Comparison of ENCODE assay signal across 10 mouse cellular contexts in genomic region chr9:80303518-80303917, GRCm38 (mm10).
DNase-seq lines count a peak whose midpoint lies in the region; ATAC-seq and TF ChIP-seq lines count a peak whose summit lies in the region.
"Had no signal": no experiment of that assay in that cellular context is flagged by ENCODE, and none has a peak within 500 bp of the region (broad histone marks: within the 10 kb centered on the region; RNA-seq: fewer than 3 reads in every experiment).

No protein-coding gene starts in this region.

- TF ChIP-seq EP300 in CH12.LX (IDR thresholded peaks at IDR 0.05; ENCODE audit: low read length), result no peak

- no peaks in the 10 kb centered on the region for H3K9me3 ChIP-seq in hindbrain, embryonic 11.5 days (ENCODE audit: control insufficient read depth, low read length)
- H3K9me3 ChIP-seq in hindbrain, embryonic 10.5 days, result no peaks in the 10 kb centered on the region
- no peaks in the 10 kb centered on the region for H3K9me3 ChIP-seq in CH12.LX (replicated peaks; ENCODE audit: low read length)
- no peaks in the 10 kb centered on the region for H3K9me3 ChIP-seq in intestine, embryonic 16.5 days (ENCODE audit: control insufficient read depth, low read length)
- H3K9me3 ChIP-seq: embryonic facial prominence, embryonic 12.5 days; heart, embryonic 10.5 days had no signal

- TF ChIP-seq CTCF in CH12.LX (conservative IDR thresholded peaks at IDR 0.05 in 1 of 2, IDR thresholded peaks at IDR 0.05 in 1 of 2; ENCODE audit: low read depth in 2 of 2, low read length in 2 of 2), result peak; percentile 31 to 68

- no peak overlapping the region for H3K4me3 ChIP-seq in hindbrain, embryonic 11.5 days (ENCODE audit: low read depth, low read length)
- H3K4me3 ChIP-seq in hindbrain, embryonic 10.5 days, result no peak overlapping the region
- no peak overlapping the region for H3K4me3 ChIP-seq in CH12.LX (replicated peaks in 1 of 3; ENCODE audit: low read depth in 2 of 3, low read length in 2 of 3, poor library complexity in 1 of 3)
- no peak overlapping the region for H3K4me3 ChIP-seq in intestine, embryonic 16.5 days (ENCODE audit: low read length)
- H3K4me3 ChIP-seq: embryonic facial prominence, embryonic 12.5 days; heart, embryonic 10.5 days had no signal

- DNase-seq in hindbrain, embryonic 11.5 days (ENCODE audit: low spot score), result peak; percentile 22
- no peak for DNase-seq in hindbrain, embryonic 10.5 days (ENCODE audit: low spot score)
- DNase-seq in B cell, adult 2 months, result peak; percentile 29 to 47
- DNase-seq in CH12.LX (ENCODE audit: extremely low read depth), result peak; percentile 41
- DNase-seq in left cerebral cortex, adult 11 months (ENCODE audit: low spot score), result no peak

- no peaks in the 10 kb centered on the region for H3K27me3 ChIP-seq in hindbrain, embryonic 11.5 days (ENCODE audit: control insufficient read depth, insufficient read depth, low read length)
- H3K27me3 ChIP-seq in hindbrain, embryonic 10.5 days (ENCODE audit: insufficient read depth, poor library complexity, severe bottlenecking), result no peaks in the 10 kb centered on the region
- no peaks in the 10 kb centered on the region for H3K27me3 ChIP-seq in CH12.LX (replicated peaks)
- H3K27me3 ChIP-seq in intestine, embryonic 16.5 days (replicated peaks; ENCODE audit: control insufficient read depth, insufficient read depth, low read length), result no peaks in the 10 kb centered on the region
- H3K27me3 ChIP-seq: embryonic facial prominence, embryonic 12.5 days had no signal

- ATAC-seq in hindbrain, embryonic 11.5 days (ENCODE audit: low FRiP score), result peak; percentile 45; the same call in 1 of the 2 replicates
- peak; percentile 50 for ATAC-seq in granulocyte monocyte progenitor cell, adult 5-6 weeks (replicated peaks; ENCODE audit: poor library complexity, severe bottlenecking)
- no peak for ATAC-seq in monocyte, adult 5-6 weeks (replicated peaks; ENCODE audit: insufficient number of reproducible peaks, low FRiP score, low TSS enrichment, poor library complexity, severe bottlenecking)
- no peak for ATAC-seq in intestine, embryonic 16.5 days

- in situ Hi-C loops in CH12.LX (cut with MboI; ENCODE audit: low pct_ligation_motif_present, low pct_unique_long_range_greater_than_20kb, low sequenced_read_pairs), result loop anchor here (25.0 kb wide), 1 partner anchor 1334 kb away; the partner anchor contains the start of gene Htr1b

- H3K36me3 ChIP-seq in hindbrain, embryonic 11.5 days (ENCODE audit: control insufficient read depth, insufficient read depth, low read length), result no peaks in the 10 kb centered on the region
- H3K36me3 ChIP-seq in hindbrain, embryonic 10.5 days, result no peaks in the 10 kb centered on the region
- peaks cover 0 to 45% of the 10 kb centered on the region in 2 experiments for H3K36me3 ChIP-seq in CH12.LX (replicated peaks in 1 of 2; ENCODE audit: control insufficient read depth in 1 of 2, insufficient read depth in 1 of 2, low read length in 1 of 2)
- H3K36me3 ChIP-seq in intestine, embryonic 16.5 days (ENCODE audit: control insufficient read depth, insufficient read depth, low read length), result no peaks in the 10 kb centered on the region
- H3K36me3 ChIP-seq: embryonic facial prominence, embryonic 12.5 days had no signal

- H3K79me2 ChIP-seq in CH12.LX (replicated peaks; ENCODE audit: control insufficient read depth, extremely low read depth, insufficient read depth, poor library complexity, severe bottlenecking), result no peaks in the 10 kb centered on the region

- peak; percentile 47 for TF ChIP-seq RAD21 in CH12.LX (IDR thresholded peaks at IDR 0.05; ENCODE audit: low read depth, low read length)

- no peaks in the 10 kb centered on the region for H3K4me1 ChIP-seq in hindbrain, embryonic 11.5 days (replicated peaks; ENCODE audit: control insufficient read depth, insufficient read depth, low read length)
- H3K4me1 ChIP-seq in hindbrain, embryonic 10.5 days (replicated peaks), result peaks cover 4% of the 10 kb centered on the region; the same call in 1 of the 2 replicates
- peaks cover 0 to 5% of the 10 kb centered on the region in 2 experiments; a peak in 1 of 4 replicates for H3K4me1 ChIP-seq in CH12.LX (ENCODE audit: control insufficient read depth in 1 of 2, insufficient read depth in 2 of 2)
- H3K4me1 ChIP-seq in intestine, embryonic 16.5 days (ENCODE audit: control insufficient read depth, insufficient read depth, low read length), result no peaks in the 10 kb centered on the region
- H3K4me1 ChIP-seq: heart, embryonic 10.5 days had no signal

- dilution Hi-C loops in CH12.LX (cut with MboI; ENCODE audit: extremely low pct_ligation_motif_present, extremely low pct_unique_long_range_greater_than_20kb, low sequenced_read_pairs), result no loop called here

- no peak overlapping the region for H3K4me2 ChIP-seq in hindbrain, embryonic 11.5 days (replicated peaks; ENCODE audit: low read depth, low read length)
- H3K4me2 ChIP-seq in CH12.LX (ENCODE audit: insufficient read depth, low read depth, poor library complexity, severe bottlenecking), result no peak overlapping the region
- H3K4me2 ChIP-seq in intestine, embryonic 16.5 days (ENCODE audit: low read depth, low read length), result no peak overlapping the region
- H3K4me2 ChIP-seq: embryonic facial prominence, embryonic 12.5 days had no signal

- 77% methylated on average over 4 of the region's 4 CpGs for WGBS in hindbrain, embryonic 11.5 days
- WGBS in hindbrain, embryonic 10.5 days, result 75% methylated on average over 4 of the region's 4 CpGs
- 70% methylated on average over 4 of the region's 4 CpGs for WGBS in intestine, embryonic 16.5 days

- H3K27ac ChIP-seq in hindbrain, embryonic 11.5 days (ENCODE audit: low read depth, low read length), result no peak overlapping the region
- no peak overlapping the region for H3K27ac ChIP-seq in hindbrain, embryonic 10.5 days
- no peak overlapping the region for H3K27ac ChIP-seq in CH12.LX (ENCODE audit: insufficient read depth, low read depth)
- H3K27ac ChIP-seq in intestine, embryonic 16.5 days (ENCODE audit: low read length), result no peak overlapping the region
- H3K27ac ChIP-seq: embryonic facial prominence, embryonic 12.5 days; heart, embryonic 10.5 days had no signal

- TF ChIP-seq POLR2A in CH12.LX (IDR thresholded peaks at IDR 0.05; ENCODE audit: low read depth, low read length), result no peak

- no peak overlapping the region for H3K9ac ChIP-seq in hindbrain, embryonic 11.5 days (ENCODE audit: low read depth, low read length)
- no peak overlapping the region for H3K9ac ChIP-seq in CH12.LX (ENCODE audit: insufficient read depth, low read depth)
- no peak overlapping the region for H3K9ac ChIP-seq in intestine, embryonic 16.5 days (ENCODE audit: low read depth, low read length)
- H3K9ac ChIP-seq: embryonic facial prominence, embryonic 12.5 days had no signal

TF ChIP-seq in CH12.LX, 34 proteins besides CTCF, POLR2A, EP300 and RAD21:
- TF ChIP-seq SMC3 (IDR thresholded peaks at IDR 0.05; ENCODE audit: low read depth, low read length), result peak; percentile 69
- TF ChIP-seq ZC3H11A (IDR thresholded peaks at IDR 0.05; ENCODE audit: low read depth, low read length), result no peak
TF ChIP-seq in CH12.LX: peak in this region for 1.

Comparison
In these comparisons a context has a peak if more than half of its experiments do, and no peak if none do; other contexts are left out.
1. DNase-seq: peak in hindbrain, embryonic 11.5 days (single experiment), B cell, adult 2 months (2 of 2) and CH12.LX (single experiment); none in hindbrain, embryonic 10.5 days (single experiment) and left cerebral cortex, adult 11 months (single experiment).
2. ATAC-seq: peak in hindbrain, embryonic 11.5 days (single experiment) and granulocyte monocyte progenitor cell, adult 5-6 weeks (single experiment); none in monocyte, adult 5-6 weeks (single experiment) and intestine, embryonic 16.5 days (single experiment).